Mouse (Mus musculus): ENCODE results near the gene Vmn1r22. TPM values are rescaled to one million over a fixed set of nuclear protein-coding genes. Genes with fewer than 3 reads are reported as not detected.

Vmn1r22 gene
- not detected in 2 replicates for polyA plus RNA-seq (2012; rRNA removed)

GRCm38 (mm10) chr6:57907928-57908327 is at the start of gene Vmn1r22:
Gene Vmn1r22, minus strand, starts transcription at chr6:57908028.

GRCm38 (mm10) chr6:57926738-57927137 is 18.9 kb upstream of the Vmn1r22 start, which contains the start of gene Vmn1r23:
Gene Vmn1r23, minus strand, starts transcription at chr6:57926838.

GRCm38 (mm10) chr6:57850286-57850685 is 57.5 kb downstream of the Vmn1r22 start, which contains the start of gene Vmn1r21:
Gene Vmn1r21, minus strand, starts transcription at chr6:57850343.

Other genes with a start within 250 kb of the Vmn1r22 start
- gene Pyurf, start 215.9 kb downstream of the Vmn1r22 start, polyA plus RNA-seq (2012; rRNA removed), result 15.9 and 25.0 TPM in 2 replicates
- 3.7 and 4.7 TPM in 2 replicates for gene Lancl2, start 205.5 kb downstream of the Vmn1r22 start, polyA plus RNA-seq (2012; rRNA removed)
- gene Vopp1, start 82.9 kb downstream of the Vmn1r22 start, polyA plus RNA-seq (2012; rRNA removed), result 20.7 and 23.0 TPM in 2 replicates
- not detected in 2 replicates for gene Vmn1r21, start 57.7 kb downstream of the Vmn1r22 start, polyA plus RNA-seq (2012; rRNA removed)
- gene Vmn1r23, start 18.8 kb upstream of the Vmn1r22 start, polyA plus RNA-seq (2012; rRNA removed), result not detected in 2 replicates
- not detected in 2 replicates for gene Vmn1r24, start 53.5 kb upstream of the Vmn1r22 start, polyA plus RNA-seq (2012; rRNA removed)
- gene Vmn1r25, start 72.8 kb upstream of the Vmn1r22 start, polyA plus RNA-seq (2012; rRNA removed), result not detected in 2 replicates
- gene Vmn1r26, start 107.1 kb upstream of the Vmn1r22 start, polyA plus RNA-seq (2012; rRNA removed), result not detected in 2 replicates

All from ovary, adult 2 months (tissue).